Mouse (Mus musculus) limb, embryonic 10.5 days (tissue): ENCODE results near the gene Rab3a. TPM values are rescaled to one million over a fixed set of nuclear protein-coding genes. Genes with fewer than 3 reads are reported as not detected.

Source experiments
- DNase-seq: peaks from one replicate; pipeline ENCODE4 v3.0.0-alpha.2; 2017; ENCODE audit warnings: low spot score
- H3K27ac ChIP-seq: fragments of 300-500 bp; sonication (generic); 2 replicates; pipeline ENCODE4 v1.5.1; 2016; ENCODE audit warnings: mild to moderate bottlenecking
- H3K27me3 ChIP-seq: fragments of 300-500 bp; sonication (generic); 2 replicates; pipeline ENCODE4 v1.6.1; 2016; ENCODE audit warnings: low read depth, mild to moderate bottlenecking; ENCODE audit not compliant: poor library complexity, severe bottlenecking
- H3K36me3 ChIP-seq: fragments of 300-500 bp; sonication (generic); 2 replicates; pipeline ENCODE4 v1.6.1; 2016; ENCODE audit warnings: mild to moderate bottlenecking, moderate library complexity
- H3K4me1 ChIP-seq: fragments of 300-500 bp; sonication (generic); 2 replicates; pipeline ENCODE4 v1.6.1; 2016
- H3K4me3 ChIP-seq: fragments of 300-500 bp; sonication (generic); 2 replicates; pipeline ENCODE4 v1.5.1; 2016; ENCODE audit warnings: mild to moderate bottlenecking, moderate library complexity
- H3K9me3 ChIP-seq: fragments of 300-500 bp; sonication (generic); replicated peaks from 2 replicates; pipeline ENCODE4 v1.6.1; 2016; ENCODE audit warnings: mild to moderate bottlenecking
- WGBS: fragments of 180-500 bp; shearing (Covaris S2); methylation state at CpG from one replicate; pipeline ENCODE4 v1.1.7; 2016; 5-methylcytosine and 5-hydroxymethylcytosine counted together
- polyA plus RNA-seq: library from polyadenylated mRNA; unstranded; fragments of >200 nt; fragmentation: Nextera tagmentation; extraction: Ambion mirVana; gene quantifications from 2 replicates; pipeline ENCODE4 v1.2.1, GENCODE M21; 2016

Rab3a gene
- polyA plus RNA-seq, 1 experiment from 2014 or later = 10.8 TPM

DNA sequence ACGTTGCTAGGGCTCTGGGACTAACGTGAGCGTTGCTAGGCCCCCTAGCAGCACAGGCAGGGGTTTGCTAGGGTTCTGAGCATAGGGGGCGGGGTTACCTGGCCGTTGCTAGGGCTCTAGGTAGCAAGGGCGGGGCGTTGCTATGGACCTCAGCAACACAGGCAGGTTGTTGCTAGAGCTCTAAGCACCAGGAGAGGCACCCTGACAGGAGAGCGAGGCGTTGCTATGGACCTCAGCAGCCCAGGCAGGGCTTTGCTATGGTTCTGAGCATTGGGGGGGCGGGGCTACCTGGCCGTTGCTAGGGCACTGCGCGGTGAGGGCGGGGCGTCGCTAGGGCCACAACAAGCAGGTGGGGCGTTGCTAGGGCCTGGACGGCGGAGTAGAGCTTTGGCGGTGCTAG lies 38.2 kb downstream of the Rab3a start:
- whole genome bisulfite sequencing = under 1% methylated on average over 20 of the region's 20 CpGs
- peak; percentile 86 for DNase-seq
- Histone ChIP-seq H3K9me3 (no peaks in the 10 kb centered on the region), H3K27ac (peak overlapping the region; percentile 92), H3K4me3 (peak overlapping the region; percentile 75), H3K27me3 (peaks cover 54% of the 10 kb centered on the region), H3K4me1 (peaks cover 80% of the 10 kb centered on the region), H3K36me3 (peaks cover 24% of the 10 kb centered on the region)

DNA sequence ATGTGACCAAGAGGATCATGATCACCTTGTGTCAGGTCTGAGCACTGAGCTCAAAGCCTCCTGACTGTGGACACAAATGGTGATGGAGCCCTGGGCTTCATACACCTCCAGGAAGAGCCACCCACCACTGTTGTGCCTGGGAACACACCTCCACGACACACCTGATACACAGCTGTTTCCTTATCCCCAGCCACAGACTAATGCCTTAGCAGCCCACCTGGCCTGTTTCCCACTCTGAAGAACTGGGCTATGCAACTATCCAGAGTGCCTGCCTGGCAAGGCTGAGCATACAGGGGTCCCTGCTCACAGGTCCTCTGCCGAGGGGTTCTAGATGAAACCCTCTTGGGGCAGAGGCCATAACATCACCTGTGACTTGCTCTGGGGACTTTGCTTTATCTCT lies 39.7 kb downstream of the Rab3a start:
- WGBS = 83% methylated on average over 2 of the region's 2 CpGs
- H3K4me1 ChIP-seq = peaks cover 71% of the 10 kb centered on the region
- no peak for DNase-seq
- no peaks in the 10 kb centered on the region for H3K9me3 ChIP-seq
- peak overlapping the region; percentile 2; the same call in 1 of the 2 replicates for H3K27ac ChIP-seq
- peaks cover 65% of the 10 kb centered on the region for H3K27me3 ChIP-seq
- peaks cover 8% of the 10 kb centered on the region for H3K36me3 ChIP-seq
- no peak overlapping the region for H3K4me3 ChIP-seq

DNA sequence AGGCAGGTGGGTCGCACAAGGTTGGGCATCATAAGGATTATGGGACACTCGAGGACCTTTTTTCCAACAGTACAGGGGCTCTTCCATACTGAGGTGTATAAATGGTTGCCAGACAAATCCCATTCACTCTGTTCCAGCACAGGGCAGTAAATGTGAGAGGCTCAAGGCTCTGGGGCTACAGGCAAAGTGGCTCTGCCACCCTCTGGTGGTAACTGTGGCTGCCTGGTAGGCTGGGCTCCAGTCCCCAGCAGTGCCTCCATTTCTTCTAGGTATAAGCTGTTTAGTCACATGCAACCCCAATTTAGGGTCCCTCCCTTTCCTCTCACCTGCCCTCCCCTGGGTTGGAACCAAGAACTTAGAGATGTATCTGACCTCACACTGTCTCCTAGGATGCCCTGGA lies 40.9 kb downstream of the Rab3a start:
- 91% methylated on average over 2 of the region's 2 CpGs for WGBS
- Histone ChIP-seq H3K4me3 (no peak overlapping the region), H3K27ac (no peak overlapping the region), H3K36me3 (no peaks in the 10 kb centered on the region), H3K27me3 (peaks cover 70% of the 10 kb centered on the region), H3K4me1 (peaks cover 61% of the 10 kb centered on the region), H3K9me3 (no peaks in the 10 kb centered on the region)
- DNase-seq = no peak

DNA sequence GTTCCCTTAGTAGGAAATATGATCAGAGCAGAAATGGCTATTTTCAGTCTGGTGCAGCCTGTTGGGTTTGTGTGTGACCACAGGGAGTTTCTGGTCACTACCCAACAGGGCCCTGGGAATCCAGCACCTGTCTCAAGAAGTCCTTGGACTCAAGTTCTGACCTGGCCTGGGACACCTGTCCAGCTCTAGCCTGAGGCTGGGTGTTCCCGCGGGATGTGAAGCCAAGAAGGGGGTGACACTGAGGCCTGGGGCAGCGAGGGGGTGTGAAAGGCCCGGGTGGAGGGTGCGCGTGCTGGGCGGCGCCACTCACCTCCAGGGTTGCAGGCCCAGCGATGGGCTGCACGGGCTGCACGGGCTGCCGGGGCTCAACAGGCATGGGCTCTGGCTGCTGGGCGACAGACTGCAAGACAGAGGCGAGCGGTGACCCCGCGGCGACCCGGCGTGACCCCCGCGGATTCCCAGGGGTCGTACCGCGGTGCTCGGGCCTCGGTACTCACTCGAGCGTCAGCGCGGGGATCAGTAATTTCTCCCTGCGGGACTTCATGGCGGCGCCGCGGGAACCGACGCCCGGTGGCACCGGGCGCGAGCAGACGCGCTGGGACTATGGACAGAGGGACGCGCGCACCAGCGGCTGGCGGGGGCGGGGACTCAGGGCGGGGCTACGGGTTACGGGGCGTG lies 42.1 kb downstream of the Rab3a start:
- Histone ChIP-seq H3K36me3 (no peaks in the 10 kb centered on the region), H3K4me1 (peaks cover 54% of the 10 kb centered on the region), H3K27me3 (peaks cover 76% of the 10 kb centered on the region), H3K27ac (peak overlapping the region; percentile 79), H3K4me3 (peak overlapping the region; percentile 62), H3K9me3 (no peaks in the 10 kb centered on the region)
- no peak for DNase-seq
- 3% methylated on average over 54 of the region's 54 CpGs for WGBS

DNA sequence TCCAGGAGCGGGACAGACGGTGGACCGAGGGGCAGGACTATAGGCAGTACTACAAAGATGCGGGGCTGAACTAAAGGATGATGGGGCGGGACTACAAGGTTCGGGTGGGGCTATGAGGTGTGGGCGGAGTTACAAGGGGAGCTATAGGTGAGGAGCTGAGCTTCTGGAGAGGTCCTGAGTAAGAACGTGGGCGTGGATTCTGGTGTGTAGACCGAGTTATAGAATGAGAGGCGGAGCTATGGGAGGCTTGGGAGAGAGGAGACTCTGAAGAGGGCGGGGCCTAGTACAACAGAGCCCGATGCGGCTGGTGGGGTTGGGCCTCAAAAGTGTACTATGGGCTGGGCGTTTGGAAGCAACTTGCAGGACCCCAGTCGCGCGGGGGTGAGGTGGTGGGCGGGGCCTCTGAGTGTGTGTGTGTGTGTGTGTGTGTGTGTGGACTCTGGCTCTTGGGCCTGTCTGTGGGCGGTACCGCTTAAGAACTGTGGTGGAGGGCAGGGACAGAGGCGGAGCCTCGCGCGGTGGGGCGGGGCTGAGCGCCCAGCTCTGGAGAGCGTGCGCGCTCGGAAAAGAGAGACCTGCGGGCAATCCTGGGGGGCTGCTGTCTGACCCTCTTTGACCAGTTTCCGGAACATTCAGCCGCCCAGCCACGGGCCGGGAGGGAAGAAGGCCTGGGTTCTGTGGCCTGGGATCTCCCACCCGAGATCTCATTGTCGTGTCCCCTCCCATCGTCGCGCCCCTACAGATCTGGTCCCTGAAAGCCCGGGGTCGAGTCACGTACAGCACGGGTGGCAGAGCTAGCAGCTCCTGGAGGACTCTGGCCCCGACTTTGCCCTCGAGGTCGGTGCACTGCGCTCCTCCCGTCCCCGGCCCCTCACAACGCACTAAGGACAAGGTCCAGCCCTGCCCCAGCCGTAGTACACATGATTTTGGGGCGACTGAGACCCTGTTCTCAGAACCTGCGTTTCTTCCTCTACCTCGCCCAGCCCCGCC lies 42.9 kb downstream of the Rab3a start:
- peaks cover 46% of the 10 kb centered on the region for H3K4me1 ChIP-seq
- H3K36me3 ChIP-seq = no peaks in the 10 kb centered on the region
- H3K9me3 ChIP-seq = no peaks in the 10 kb centered on the region
- peaks cover 84% of the 10 kb centered on the region for H3K27me3 ChIP-seq
- under 1% methylated on average over 57 of the region's 57 CpGs for WGBS
- peak overlapping the region; percentile 79 for H3K27ac ChIP-seq
- H3K4me3 ChIP-seq = peak overlapping the region; percentile 62
- peak; percentile 92 for DNase-seq

DNA sequence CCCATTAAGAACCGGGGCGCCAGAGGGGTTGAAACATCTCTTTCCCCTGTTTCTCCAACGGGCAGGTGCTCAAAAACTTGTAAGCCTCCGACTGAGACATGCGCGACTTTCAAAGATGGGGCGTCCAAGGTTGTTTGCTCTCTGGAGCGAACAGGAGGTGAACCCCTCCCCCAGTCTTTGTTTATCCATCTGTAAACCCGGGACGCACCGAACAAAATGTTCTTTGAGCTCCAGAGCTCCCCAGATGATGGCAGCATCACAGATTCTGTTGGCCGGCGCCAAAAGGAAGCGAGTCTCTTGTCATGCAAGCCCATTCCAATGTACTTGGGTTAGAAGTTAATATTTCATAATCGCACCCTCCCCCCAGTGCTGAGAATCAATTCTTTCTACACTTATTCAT lies 43.8 kb downstream of the Rab3a start:
- 18% methylated on average over 15 of the region's 15 CpGs for WGBS
- DNase-seq = no peak
- Histone ChIP-seq H3K4me1 (peaks cover 37% of the 10 kb centered on the region), H3K36me3 (no peaks in the 10 kb centered on the region), H3K9me3 (no peaks in the 10 kb centered on the region), H3K27me3 (peaks cover 92% of the 10 kb centered on the region), H3K4me3 (peak overlapping the region; percentile 62), H3K27ac (0 out of 2 replicates have a peak overlapping the region, but pooled peaks have one; percentile 79)

DNA sequence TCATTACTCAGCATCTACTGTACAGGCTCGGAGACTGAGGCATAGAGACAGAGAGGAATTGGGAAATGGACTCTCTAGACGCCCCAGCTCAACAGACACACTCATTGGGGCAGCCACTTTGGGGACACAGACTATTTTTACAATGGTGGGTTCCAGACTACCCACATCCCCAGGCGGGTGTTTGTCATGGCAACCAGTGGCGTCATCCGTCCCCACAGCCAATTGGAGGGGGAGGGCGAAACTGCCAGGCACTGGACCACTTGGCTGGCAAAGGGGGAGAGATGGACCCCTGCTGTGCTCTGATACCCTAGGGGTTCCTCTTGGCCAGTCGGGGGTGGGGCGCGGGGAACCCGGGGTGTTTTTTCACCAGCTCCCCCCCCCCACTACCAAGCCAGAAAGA lies 46.2 kb downstream of the Rab3a start:
- no peak for DNase-seq
- WGBS = 59% methylated on average over 10 of the region's 10 CpGs
- H3K4me1 ChIP-seq = peaks cover 44% of the 10 kb centered on the region
- 0 out of 2 replicates have a peak overlapping the region, but pooled peaks have one; percentile 6 for H3K4me3 ChIP-seq
- no peaks in the 10 kb centered on the region for H3K9me3 ChIP-seq
- no peaks in the 10 kb centered on the region for H3K36me3 ChIP-seq
- H3K27me3 ChIP-seq = peaks cover 93% of the 10 kb centered on the region
- no peak overlapping the region for H3K27ac ChIP-seq

DNA sequence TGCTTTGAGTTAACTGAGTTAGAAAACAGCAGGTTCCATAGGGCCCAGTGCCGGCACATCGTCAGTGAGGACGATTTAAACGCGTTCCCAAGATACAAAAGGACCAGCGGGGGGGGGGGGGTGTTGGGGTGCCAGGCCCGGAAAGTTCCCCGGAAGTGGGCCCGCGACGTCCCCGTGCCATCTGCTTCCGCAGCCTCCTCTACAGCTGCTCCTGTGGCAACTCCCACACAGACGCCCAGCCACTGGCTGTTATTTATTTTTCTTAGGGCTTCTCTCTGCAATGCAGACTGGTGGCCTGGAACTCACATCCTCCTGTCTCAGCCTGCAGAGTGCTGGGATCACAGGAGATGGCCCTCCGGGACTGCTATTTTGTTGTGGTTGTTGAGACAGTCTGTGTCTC lies 46.7 kb downstream of the Rab3a start:
- Histone ChIP-seq H3K27me3 (peaks cover 93% of the 10 kb centered on the region), H3K27ac (no peak overlapping the region), H3K4me3 (no peak overlapping the region), H3K36me3 (no peaks in the 10 kb centered on the region), H3K4me1 (peaks cover 40% of the 10 kb centered on the region), H3K9me3 (no peaks in the 10 kb centered on the region)
- 34% methylated on average over 15 of the region's 15 CpGs for WGBS
- no peak for DNase-seq

DNA sequence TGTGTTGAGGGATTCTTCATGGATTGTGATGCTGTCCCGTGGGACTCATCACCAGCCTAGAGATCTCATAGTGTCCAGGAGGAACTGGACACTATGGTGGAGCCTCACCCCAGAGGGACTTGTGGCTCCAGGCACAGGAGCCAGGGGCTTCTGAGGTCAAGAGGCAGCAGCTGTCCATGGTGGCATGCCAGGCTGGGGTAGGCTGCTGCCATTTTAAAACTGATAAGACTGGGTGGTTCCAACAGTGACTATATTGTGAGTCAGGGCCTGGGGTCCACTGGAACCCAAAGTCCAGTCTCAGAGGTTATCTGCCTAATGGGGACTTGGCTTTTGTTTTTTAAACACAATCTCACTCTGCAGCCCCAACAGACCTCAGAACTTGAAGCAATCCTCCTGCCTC lies 47.4 kb downstream of the Rab3a start:
- Histone ChIP-seq H3K27me3 (peaks cover 95% of the 10 kb centered on the region), H3K36me3 (no peaks in the 10 kb centered on the region), H3K4me3 (no peak overlapping the region), H3K9me3 (no peaks in the 10 kb centered on the region), H3K4me1 (peaks cover 34% of the 10 kb centered on the region), H3K27ac (no peak overlapping the region)
- no peak for DNase-seq
- WGBS = 80% methylated on average over 1 of the region's 1 CpGs

DNA sequence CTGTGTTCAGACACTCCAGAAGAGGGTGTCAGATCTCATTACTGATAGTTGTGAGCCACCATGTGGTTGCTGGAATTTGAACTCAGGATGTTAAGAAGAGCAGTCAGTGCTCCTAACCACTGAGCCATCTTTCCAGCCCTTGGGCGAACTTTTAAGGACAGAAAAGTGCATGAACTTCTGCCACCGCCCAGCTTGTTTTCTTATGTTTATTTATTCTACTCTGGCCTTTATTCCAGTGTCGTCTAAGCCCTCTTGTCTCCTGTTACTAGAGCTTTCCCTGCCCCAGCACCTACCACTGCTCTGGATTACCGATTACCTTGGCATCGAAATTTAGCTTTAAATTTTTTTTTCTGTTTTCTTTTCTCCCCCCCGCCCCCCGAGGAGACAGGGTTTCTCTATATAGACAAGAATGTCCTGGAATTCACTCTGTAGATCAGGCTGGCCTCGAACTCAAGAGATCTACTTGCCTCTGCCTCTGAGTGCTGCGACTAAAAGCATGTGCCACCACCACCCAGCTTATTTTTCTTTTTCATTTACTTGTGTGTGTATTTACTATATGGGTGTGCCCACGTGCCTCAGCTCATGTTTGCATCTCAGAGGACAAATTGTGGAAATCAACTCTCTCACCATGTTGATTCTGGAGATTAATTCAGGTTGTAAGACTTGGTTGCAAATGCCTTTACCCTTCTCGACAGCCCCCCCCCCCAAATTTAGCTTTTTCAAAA lies 48.5 kb downstream of the Rab3a start:
- H3K4me1 ChIP-seq = peaks cover 27% of the 10 kb centered on the region
- peaks cover 97% of the 10 kb centered on the region for H3K27me3 ChIP-seq
- no peak overlapping the region for H3K4me3 ChIP-seq
- no peaks in the 10 kb centered on the region for H3K36me3 ChIP-seq
- WGBS = 66% methylated on average over 11 of the region's 11 CpGs
- no peaks in the 10 kb centered on the region for H3K9me3 ChIP-seq
- H3K27ac ChIP-seq = no peak overlapping the region
- no peak for DNase-seq

DNA sequence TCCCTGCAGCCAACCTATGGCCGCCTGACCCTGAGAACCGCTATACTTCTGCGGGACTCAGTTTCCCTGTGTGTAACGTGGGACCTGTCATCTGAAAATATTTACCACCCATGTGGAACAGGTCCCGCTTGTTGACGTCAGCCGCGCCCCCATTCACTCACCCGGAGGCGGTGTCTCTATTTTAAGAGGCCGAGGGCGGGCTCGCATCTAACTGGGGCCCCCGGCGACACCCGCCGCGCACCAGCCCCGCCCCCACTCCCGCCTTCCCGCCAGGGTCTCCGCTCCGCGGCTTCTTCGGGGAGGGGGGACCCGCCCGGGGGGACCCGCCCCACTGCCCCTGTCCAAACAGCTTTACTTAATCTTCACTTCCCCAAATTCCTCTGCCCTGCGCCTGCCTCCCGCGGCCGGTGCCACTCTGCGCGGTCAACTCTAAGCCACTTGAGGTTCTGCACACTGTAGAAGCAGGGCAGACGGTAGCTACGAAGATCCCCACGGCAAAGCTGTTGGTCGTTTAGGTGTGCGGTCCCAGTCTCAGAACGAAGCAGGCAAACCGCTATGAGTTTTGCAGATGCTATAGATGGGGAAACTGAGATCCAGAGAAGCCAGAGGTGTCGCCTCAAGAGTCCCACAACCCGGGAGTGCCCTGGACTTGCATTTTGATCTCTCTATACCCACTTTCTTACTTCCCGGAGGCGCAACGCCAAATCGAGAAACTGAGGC lies 49.4 kb downstream of the Rab3a start:
- no peak overlapping the region for H3K27ac ChIP-seq
- H3K36me3 ChIP-seq = no peaks in the 10 kb centered on the region
- peak overlapping the region; percentile 63 for H3K4me3 ChIP-seq
- peaks cover 23% of the 10 kb centered on the region for H3K4me1 ChIP-seq
- no peaks in the 10 kb centered on the region for H3K9me3 ChIP-seq
- DNase-seq = peak; percentile 61
- H3K27me3 ChIP-seq = peaks cover 90% of the 10 kb centered on the region
- WGBS = 2% methylated on average over 47 of the region's 47 CpGs
